8 mouse cellular contexts compared by ENCODE assay signal in the genomic region with DNA sequence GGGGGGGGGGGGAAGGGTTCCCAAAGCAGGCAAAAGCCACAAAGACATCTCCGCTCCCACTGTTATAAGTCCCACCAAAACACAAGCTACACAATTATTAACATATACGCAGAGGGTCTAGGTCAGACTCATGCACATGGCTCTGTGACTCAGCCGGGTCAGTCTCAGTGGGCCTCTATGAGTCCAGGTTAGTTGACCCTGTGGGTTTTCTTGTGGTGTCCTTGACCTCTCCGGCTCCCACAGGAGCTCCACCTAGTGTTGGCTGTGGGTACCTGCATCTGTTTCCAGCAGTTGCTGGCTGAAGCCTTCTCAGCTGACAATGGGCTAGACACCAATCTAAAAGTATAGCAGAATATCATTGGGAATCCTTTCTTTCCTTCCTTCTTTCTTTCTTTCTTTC. TPM values are rescaled to one million over a fixed set of nuclear protein-coding genes. Genes with fewer than 3 reads are reported as not detected.
A peak's percentile ranks its signal among the peaks of the same experiment; 100 is the strongest.
DNase-seq lines count a peak whose midpoint lies in the region; ATAC-seq and TF ChIP-seq lines count a peak whose summit lies in the region.
"Had no signal": no experiment of that assay in that cellular context is flagged by ENCODE, and none has a peak within 500 bp of the region (broad histone marks: within the 10 kb centered on the region; RNA-seq: fewer than 3 reads in every experiment).

No protein-coding gene starts in this region.

- DNase-seq in hindbrain, postnatal 0 days (ENCODE audit: low spot score) = peak; percentile 13
- peak; percentile 73 for DNase-seq in ES-E14 (ENCODE audit: low read depth, low spot score)
- peak; percentile 16 for DNase-seq in brain, adult 2 months (ENCODE audit: low read depth, low spot score)
- DNase-seq in lung, postnatal 0 days (ENCODE audit: low spot score) = no peak
- DNase-seq in thymus, postnatal 0 days (ENCODE audit: low spot score) = no peak

- H3K27me3 ChIP-seq in hindbrain, postnatal 0 days (ENCODE audit: insufficient read depth, low read length) = no peaks in the 10 kb centered on the region
- H3K27me3 ChIP-seq in hindbrain, embryonic 16.5 days (replicated peaks; ENCODE audit: control insufficient read depth, insufficient read depth, low read length) = no peaks in the 10 kb centered on the region
- no peaks in the 10 kb centered on the region for H3K27me3 ChIP-seq in lung, postnatal 0 days (replicated peaks; ENCODE audit: insufficient read depth, low read length)
- H3K27me3 ChIP-seq: neural tube, embryonic 12.5 days had no signal

- no peak overlapping the region for H3K9ac ChIP-seq in hindbrain, postnatal 0 days (replicated peaks; ENCODE audit: low read length)
- no peak overlapping the region for H3K9ac ChIP-seq in hindbrain, embryonic 16.5 days (ENCODE audit: low read depth, low read length)
- no peak overlapping the region for H3K9ac ChIP-seq in ES-E14 (ENCODE audit: insufficient read depth, low read depth, low read length, poor library complexity, severe bottlenecking)
- H3K9ac ChIP-seq in lung, postnatal 0 days (replicated peaks; ENCODE audit: low read depth) = no peak overlapping the region
- H3K9ac ChIP-seq: neural tube, embryonic 12.5 days had no signal

- H3K9me3 ChIP-seq in hindbrain, postnatal 0 days (ENCODE audit: low read length) = no peaks in the 10 kb centered on the region
- H3K9me3 ChIP-seq in hindbrain, embryonic 16.5 days (ENCODE audit: control insufficient read depth, low read length) = no peaks in the 10 kb centered on the region
- no peaks in the 10 kb centered on the region for H3K9me3 ChIP-seq in ES-E14 (ENCODE audit: control insufficient read depth, insufficient read depth, low read depth, low read length)
- no peaks in the 10 kb centered on the region for H3K9me3 ChIP-seq in lung, postnatal 0 days (ENCODE audit: low read length)
- H3K9me3 ChIP-seq: neural tube, embryonic 12.5 days had no signal

- in situ Hi-C loops in ES-E14 (cut with MboI; ENCODE audit: low sequenced_read_pairs in 2 of 2, unreplicated experiment in 2 of 2) = no loop called here

- no peaks in the 10 kb centered on the region for H3K4me1 ChIP-seq in hindbrain, postnatal 0 days (ENCODE audit: insufficient read depth, low read length)
- H3K4me1 ChIP-seq in hindbrain, embryonic 16.5 days (ENCODE audit: control insufficient read depth, insufficient read depth, low read depth, low read length) = no peaks in the 10 kb centered on the region
- H3K4me1 ChIP-seq in ES-E14 (ENCODE audit: control insufficient read depth in 2 of 2, insufficient read depth in 2 of 2, low read length in 2 of 2, poor library complexity in 1 of 2) = peaks cover 0 to 5% of the 10 kb centered on the region in 2 experiments; a peak in 3 of 4 replicates
- H3K4me1 ChIP-seq in lung, postnatal 0 days (ENCODE audit: insufficient read depth, low read depth, low read length) = no peaks in the 10 kb centered on the region
- H3K4me1 ChIP-seq: neural tube, embryonic 12.5 days had no signal

- no peak overlapping the region for H3K27ac ChIP-seq in hindbrain, postnatal 0 days
- H3K27ac ChIP-seq in hindbrain, embryonic 16.5 days (ENCODE audit: low read depth, low read length) = no peak overlapping the region
- H3K27ac ChIP-seq in ES-E14 (ENCODE audit: insufficient read depth, low read depth, low read length, poor library complexity, severe bottlenecking) = no peak overlapping the region; the same call in 1 of the 2 replicates
- no peak overlapping the region for H3K27ac ChIP-seq in lung, postnatal 0 days (ENCODE audit: low read length)
- H3K27ac ChIP-seq: neural tube, embryonic 12.5 days had no signal

- ATAC-seq in hindbrain, postnatal 0 days = no peak
- ATAC-seq in hindbrain, embryonic 16.5 days = no peak
- ATAC-seq in lung, postnatal 0 days = no peak
- ATAC-seq in erythroid progenitor cell, adult 5-6 weeks (replicated peaks; ENCODE audit: low FRiP score, poor library complexity, severe bottlenecking) = no peak

- 65% methylated on average over 4 of the region's 4 CpGs for WGBS in hindbrain, postnatal 0 days
- WGBS in hindbrain, embryonic 16.5 days = 56% methylated on average over 4 of the region's 4 CpGs
- 71% methylated on average over 4 of the region's 4 CpGs for WGBS in lung, postnatal 0 days

- H3K4me2 ChIP-seq in hindbrain, postnatal 0 days (ENCODE audit: low read depth, low read length) = no peak overlapping the region
- H3K4me2 ChIP-seq in hindbrain, embryonic 16.5 days (ENCODE audit: low read length) = no peak overlapping the region
- no peak overlapping the region for H3K4me2 ChIP-seq in lung, postnatal 0 days (replicated peaks; ENCODE audit: low read depth, low read length)
- H3K4me2 ChIP-seq: neural tube, embryonic 12.5 days had no signal

- peak; percentile 44 for TF ChIP-seq CTCF in hindbrain, postnatal 0 days (IDR thresholded peaks at IDR 0.05; ENCODE audit: low read depth)
- peak; percentile 61 for TF ChIP-seq CTCF in lung, postnatal 0 days (IDR thresholded peaks at IDR 0.05)

- H3K36me3 ChIP-seq in hindbrain, postnatal 0 days (ENCODE audit: insufficient read depth, low read length) = no peaks in the 10 kb centered on the region
- no peaks in the 10 kb centered on the region for H3K36me3 ChIP-seq in hindbrain, embryonic 16.5 days (ENCODE audit: control insufficient read depth, insufficient read depth, low read length)
- H3K36me3 ChIP-seq in ES-E14 (ENCODE audit: control insufficient read depth, insufficient read depth, low read length, poor library complexity, severe bottlenecking) = no peaks in the 10 kb centered on the region
- H3K36me3 ChIP-seq in lung, postnatal 0 days (ENCODE audit: insufficient read depth, low read length) = no peaks in the 10 kb centered on the region
- H3K36me3 ChIP-seq: neural tube, embryonic 12.5 days had no signal

- TF ChIP-seq EP300 in lung, postnatal 0 days (IDR thresholded peaks at IDR 0.05) = no peak

- no peak overlapping the region for H3K4me3 ChIP-seq in hindbrain, postnatal 0 days (ENCODE audit: low read length)
- H3K4me3 ChIP-seq in hindbrain, embryonic 16.5 days (ENCODE audit: low read length) = no peak overlapping the region
- H3K4me3 ChIP-seq in ES-E14 (ENCODE audit: insufficient read depth in 1 of 2, low read depth in 1 of 2, low read length in 2 of 2, poor library complexity in 1 of 2, severe bottlenecking in 1 of 2) = no peak overlapping the region
- H3K4me3 ChIP-seq in lung, postnatal 0 days (ENCODE audit: low read depth, low read length) = no peak overlapping the region
- H3K4me3 ChIP-seq: neural tube, embryonic 12.5 days had no signal

TF ChIP-seq in ES-E14, 5 proteins besides CTCF, POLR2A, EP300 and RAD21:
- TF ChIP-seq ZNF384 (IDR thresholded peaks at IDR 0.05; ENCODE audit: low read depth, low read length) (no peak), ZC3H11A (IDR thresholded peaks at IDR 0.05; ENCODE audit: borderline replicate concordance, low read depth, low read length) (peak; percentile 53; the same call in 1 of the 2 replicates)

RNA-seq across cellular contexts. Expression of a gene that starts 26.7 kb away (rescaled TPM):
- total RNA-seq in hindbrain, postnatal 0 days (2014; rRNA removed) = not detected in 2 replicates
- polyA plus RNA-seq in hindbrain, postnatal 0 days (2015; fragmentation: Nextera tagmentation; extraction: Ambion mirVana) = not detected in 2 replicates
- not detected in 2 replicates for polyA plus RNA-seq in hindbrain, embryonic 16.5 days (2015; fragmentation: Nextera tagmentation; extraction: Ambion mirVana)
- 412 and 503 TPM in 2 replicates for total RNA-seq in ES-E14 (2012; rRNA removed)
- polyA plus RNA-seq in lung, postnatal 0 days (2015; fragmentation: Nextera tagmentation; extraction: Ambion mirVana) = not detected in 2 replicates
- total RNA-seq in erythroid progenitor cell, adult 5-6 weeks (2015; ENCODE audit: low replicate concordance) = not detected in 2 replicates
- not detected in 2 replicates for total RNA-seq in erythroid progenitor cell, adult 5-6 weeks (2017; ENCODE audit: low replicate concordance)
- not detected in 2 replicates for polyA plus RNA-seq in thymus, postnatal 0 days (2015; fragmentation: Nextera tagmentation; extraction: Ambion mirVana)
- polyA plus RNA-seq: neural tube, embryonic 12.5 days had no signal

Comparison
In these comparisons a context has a peak if more than half of its experiments do, and no peak if none do; other contexts are left out.
1. DNase-seq: peak in hindbrain, postnatal 0 days (single experiment), ES-E14 (single experiment) and brain, adult 2 months (single experiment); none in lung, postnatal 0 days (single experiment) and thymus, postnatal 0 days (single experiment).